Mouse (Mus musculus) urinary bladder, postnatal 4 days (tissue): ENCODE measurements around the gene Dlg3.

Experiments used
- DNase-seq, 2 experiments: peaks; one replicate each; pipeline ENCODE4 v3.0.0; 2021 to 2022; ENCODE audit warnings: low spot score in 2 of 2

Gene Dlg3

GRCm38 (mm10) chrX:100797851-100798527 lies 30.5 kb downstream of the Dlg3 start:
- DNase-seq, result no peak

GRCm38 (mm10) chrX:100800643-100801042 lies 33.1 kb downstream of the Dlg3 start:
- DNase-seq, result no peak

DNA sequence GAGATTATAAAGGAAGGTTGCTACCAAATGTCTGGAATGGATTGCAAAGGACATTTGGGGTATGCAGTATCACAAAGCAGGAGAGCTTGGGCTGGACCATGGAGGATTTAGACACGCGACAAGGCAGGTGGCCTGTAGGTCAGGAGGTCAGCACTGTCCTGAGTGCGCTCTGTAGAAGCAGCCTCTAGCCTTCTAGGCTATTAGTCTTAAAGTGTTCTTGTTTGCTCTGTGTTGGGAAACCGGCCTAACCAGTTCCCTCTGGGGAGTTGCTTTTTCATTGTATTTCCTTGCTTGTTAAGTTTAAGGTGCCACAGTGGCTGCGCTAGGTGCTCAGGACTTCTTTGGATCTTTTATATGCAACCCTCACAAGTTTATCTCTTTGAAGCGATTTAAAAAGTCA lies 34.5 kb downstream of the Dlg3 start:
- no peak for DNase-seq

DNA sequence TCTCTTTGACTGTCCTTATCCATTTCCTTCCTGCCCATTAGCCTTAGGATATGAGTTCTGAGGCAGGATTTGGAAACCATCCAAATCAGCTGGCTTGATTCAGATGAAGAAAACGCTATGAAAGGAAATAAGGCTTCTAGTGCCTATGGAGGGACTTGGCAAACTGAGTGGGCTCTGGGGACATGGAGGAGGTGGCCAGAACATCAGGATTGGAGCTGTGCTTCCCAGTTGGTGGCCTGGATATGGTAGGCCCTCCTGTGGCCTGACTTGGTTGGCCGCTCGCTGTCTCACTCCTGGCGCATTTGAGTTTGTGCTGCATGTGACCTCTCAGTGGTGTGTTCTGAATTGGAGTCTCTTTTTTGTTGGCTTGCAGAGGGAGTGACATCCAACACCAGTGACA lies 43.6 kb downstream of the Dlg3 start:
- DNase-seq, result no peak

DNA sequence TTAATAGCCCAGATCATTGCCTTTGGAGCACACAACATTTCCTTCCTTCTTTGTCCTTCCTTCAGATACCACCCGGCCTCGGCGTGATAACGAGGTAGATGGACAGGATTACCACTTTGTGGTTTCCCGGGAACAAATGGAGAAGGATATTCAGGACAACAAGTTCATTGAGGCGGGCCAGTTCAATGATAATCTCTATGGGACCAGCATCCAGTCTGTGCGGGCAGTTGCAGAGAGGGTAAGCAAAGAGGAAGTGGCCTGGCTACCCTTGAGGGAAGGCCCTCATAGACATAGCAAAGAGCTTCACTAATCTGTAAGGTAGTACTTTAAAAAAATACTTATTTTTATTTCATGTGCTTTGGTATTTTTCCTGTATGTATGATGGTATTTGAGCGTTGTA lies 46.6 kb downstream of the Dlg3 start:
- DNase-seq, result no peak

- DNase-seq, result no peak
Observed at GRCm38 (mm10) chrX:100815766-100816165, 48.2 kb downstream of the Dlg3 start.

GRCm38 (mm10) chrX:100818681-100819080 lies 51.2 kb downstream of the Dlg3 start:
- no peak for DNase-seq

GRCm38 (mm10) chrX:100821149-100821548 lies 53.6 kb downstream of the Dlg3 start:
- DNase-seq, result no peak

- no peak for DNase-seq
Observed at GRCm38 (mm10) chrX:100825557-100825956, 58.0 kb downstream of the Dlg3 start.

DNA sequence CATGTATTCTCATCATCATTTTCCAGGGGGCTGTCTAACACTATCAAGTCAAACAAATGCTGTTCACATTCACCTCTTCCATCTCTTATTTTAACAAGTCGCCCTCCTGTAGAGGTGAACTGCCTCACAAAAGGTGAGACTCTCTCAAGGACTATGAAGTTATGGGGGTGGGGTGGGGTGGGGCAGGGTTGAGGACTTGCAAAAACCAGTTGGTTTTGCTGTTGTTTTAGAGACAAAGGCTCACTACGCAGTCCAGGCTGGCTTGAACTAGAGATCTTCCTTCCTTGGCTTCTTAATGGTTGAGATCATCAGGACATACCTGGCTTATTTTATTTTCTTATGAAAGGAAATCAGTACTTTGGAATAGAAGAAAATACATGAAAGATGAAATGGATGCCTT lies 65.3 kb downstream of the Dlg3 start:
- DNase-seq, result no peak

DNA sequence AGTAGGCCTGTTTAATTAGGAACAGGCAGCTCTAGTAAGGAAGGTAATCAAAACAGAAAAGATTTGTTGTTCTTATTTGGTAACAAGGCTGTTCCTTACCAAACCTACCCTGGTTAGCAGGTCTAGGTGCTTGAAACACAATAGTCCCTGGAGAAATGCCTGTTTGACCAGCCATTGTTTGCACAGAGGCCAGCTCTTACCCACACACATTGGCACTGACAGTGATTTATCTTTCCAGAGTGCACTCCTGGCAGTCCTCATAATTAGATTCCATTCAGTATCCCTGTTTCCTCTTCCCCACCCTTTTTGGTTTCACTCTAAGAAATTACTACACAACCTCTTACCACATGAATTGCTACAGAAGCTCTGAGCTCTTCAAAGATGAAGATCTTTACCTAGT lies 71.7 kb downstream of the Dlg3 start:
- DNase-seq, result no peak
